27 mouse cellular contexts compared by ENCODE assay signal in genomic region chr16:20528779-20529178, GRCm38 (mm10). TPM values are rescaled to one million over a fixed set of nuclear protein-coding genes. Genes with fewer than 3 reads are reported as not detected.
DNase-seq lines count a peak whose midpoint lies in the region; ATAC-seq lines count a peak whose summit lies in the region.
"Had no signal": no experiment of that assay in that cellular context is flagged by ENCODE, and none has a peak within 500 bp of the region (broad histone marks: within the 10 kb centered on the region; RNA-seq: fewer than 3 reads in every experiment).

No protein-coding gene starts in this region.

- no peaks in the 10 kb centered on the region for H3K4me1 ChIP-seq in forebrain, embryonic 11.5 days (replicated peaks; ENCODE audit: control insufficient read depth, insufficient read depth, low read length)
- no peaks in the 10 kb centered on the region; the same call in 1 of the 2 replicates for H3K4me1 ChIP-seq in forebrain, embryonic 10.5 days
- peaks cover 11% of the 10 kb centered on the region for H3K4me1 ChIP-seq in forebrain, embryonic 15.5 days
- H3K4me1 ChIP-seq in liver, embryonic 13.5 days (replicated peaks): peaks cover 31% of the 10 kb centered on the region
- no peaks in the 10 kb centered on the region for H3K4me1 ChIP-seq in hindbrain, embryonic 11.5 days (replicated peaks; ENCODE audit: control insufficient read depth, insufficient read depth, low read length)
- H3K4me1 ChIP-seq: heart, embryonic 10.5 days; limb, embryonic 12.5 days; midbrain, embryonic 10.5 days; midbrain, embryonic 15.5 days; stomach, embryonic 15.5 days had no signal

- H3K9ac ChIP-seq in forebrain, embryonic 11.5 days (ENCODE audit: low read length): no peak overlapping the region
- H3K9ac ChIP-seq in forebrain, embryonic 15.5 days (replicated peaks): no peak overlapping the region
- H3K9ac ChIP-seq in liver, embryonic 13.5 days: peak overlapping the region; percentile 35
- no peak overlapping the region for H3K9ac ChIP-seq in hindbrain, embryonic 11.5 days (ENCODE audit: low read depth, low read length)
- H3K9ac ChIP-seq: hindbrain, embryonic 14.5 days; limb, embryonic 12.5 days; midbrain, embryonic 15.5 days; neural tube, embryonic 15.5 days; stomach, embryonic 15.5 days had no signal

- no peak for DNase-seq in forebrain, embryonic 11.5 days (ENCODE audit: low spot score)
- DNase-seq in forebrain, embryonic 10.5 days (ENCODE audit: extremely low spot score, low spot score): no peak
- peak; percentile 40 for DNase-seq in liver, embryonic 13.5 days
- DNase-seq in layer of hippocampus, adult 18-20 months (ENCODE audit: low spot score in 2 of 2): no peak
- no peak for DNase-seq in adrenal gland, postnatal 36 days
- DNase-seq in hindbrain, embryonic 11.5 days (ENCODE audit: low spot score): no peak
- DNase-seq: adrenal gland, postnatal 14 days; cerebellum, adult 18-20 months; gastrocnemius, postnatal 14 days; heart, postnatal 4 days; kidney, adult 11 months; kidney, postnatal 25 days; right cerebral cortex, postnatal 25 days; thymus, adult 18-20 months; thymus, postnatal 25 days had no signal

- H3K36me3 ChIP-seq in forebrain, embryonic 11.5 days (ENCODE audit: control insufficient read depth, insufficient read depth, low read length): peaks cover 32% of the 10 kb centered on the region
- peaks cover 98% of the 10 kb centered on the region for H3K36me3 ChIP-seq in forebrain, embryonic 10.5 days (replicated peaks)
- peaks cover 84% of the 10 kb centered on the region for H3K36me3 ChIP-seq in forebrain, embryonic 15.5 days
- H3K36me3 ChIP-seq in liver, embryonic 13.5 days: peaks cover 80% of the 10 kb centered on the region
- peaks cover 30% of the 10 kb centered on the region for H3K36me3 ChIP-seq in hindbrain, embryonic 11.5 days (ENCODE audit: control insufficient read depth, insufficient read depth, low read length)

- H3K27me3 ChIP-seq in forebrain, embryonic 11.5 days (ENCODE audit: control insufficient read depth, insufficient read depth, low read length): no peaks in the 10 kb centered on the region
- H3K27me3 ChIP-seq in forebrain, embryonic 10.5 days (ENCODE audit: poor library complexity, severe bottlenecking): no peaks in the 10 kb centered on the region
- H3K27me3 ChIP-seq in forebrain, embryonic 15.5 days: no peaks in the 10 kb centered on the region
- H3K27me3 ChIP-seq in liver, embryonic 13.5 days: no peaks in the 10 kb centered on the region
- H3K27me3 ChIP-seq in hindbrain, embryonic 11.5 days (ENCODE audit: control insufficient read depth, insufficient read depth, low read length): no peaks in the 10 kb centered on the region
- H3K27me3 ChIP-seq: CH12.LX; limb, embryonic 12.5 days; midbrain, embryonic 15.5 days; neural tube, embryonic 15.5 days; stomach, embryonic 15.5 days had no signal

- no peak for ATAC-seq in forebrain, embryonic 11.5 days (replicated peaks; ENCODE audit: low FRiP score)
- no peak for ATAC-seq in forebrain, embryonic 15.5 days (replicated peaks)
- ATAC-seq in liver, embryonic 13.5 days (ENCODE audit: low read depth): peak; percentile 86
- ATAC-seq in megakaryocyte progenitor cell, adult 5-6 weeks (replicated peaks; ENCODE audit: poor library complexity): peak; percentile 73
- ATAC-seq in hindbrain, embryonic 11.5 days (ENCODE audit: low FRiP score): no peak
- ATAC-seq: midbrain, embryonic 15.5 days had no signal

- H3K4me3 ChIP-seq in forebrain, embryonic 11.5 days (ENCODE audit: low read depth, low read length): no peak overlapping the region
- no peak overlapping the region for H3K4me3 ChIP-seq in forebrain, embryonic 10.5 days
- no peak overlapping the region for H3K4me3 ChIP-seq in forebrain, embryonic 15.5 days
- no peak overlapping the region for H3K4me3 ChIP-seq in liver, embryonic 13.5 days (replicated peaks)
- H3K4me3 ChIP-seq in hindbrain, embryonic 11.5 days (ENCODE audit: low read depth, low read length): no peak overlapping the region
- H3K4me3 ChIP-seq: erythroblast, embryonic 14.5 days; heart, embryonic 10.5 days; limb, embryonic 12.5 days; midbrain, embryonic 10.5 days; midbrain, embryonic 15.5 days; neural tube, embryonic 15.5 days; stomach, embryonic 15.5 days had no signal

- 0 out of 2 replicates have a peak overlapping the region, but pooled peaks have one; percentile 15 for H3K27ac ChIP-seq in forebrain, embryonic 11.5 days (ENCODE audit: low read depth, low read length)
- H3K27ac ChIP-seq in forebrain, embryonic 10.5 days: no peak overlapping the region
- peak overlapping the region; percentile 66 for H3K27ac ChIP-seq in forebrain, embryonic 15.5 days (replicated peaks)
- peak overlapping the region; percentile 72 for H3K27ac ChIP-seq in liver, embryonic 13.5 days
- no peak overlapping the region for H3K27ac ChIP-seq in hindbrain, embryonic 11.5 days (ENCODE audit: low read depth, low read length)
- H3K27ac ChIP-seq: heart, embryonic 10.5 days; hindbrain, embryonic 14.5 days; limb, embryonic 12.5 days; macrophage; midbrain, embryonic 10.5 days; midbrain, embryonic 15.5 days; neural tube, embryonic 15.5 days; stomach, embryonic 15.5 days had no signal

- no peaks in the 10 kb centered on the region for H3K9me3 ChIP-seq in forebrain, embryonic 11.5 days (ENCODE audit: control insufficient read depth, low read length)
- no peaks in the 10 kb centered on the region for H3K9me3 ChIP-seq in forebrain, embryonic 10.5 days
- no peaks in the 10 kb centered on the region for H3K9me3 ChIP-seq in forebrain, embryonic 15.5 days
- no peaks in the 10 kb centered on the region for H3K9me3 ChIP-seq in liver, embryonic 13.5 days (replicated peaks)
- H3K9me3 ChIP-seq in hindbrain, embryonic 11.5 days (ENCODE audit: control insufficient read depth, low read length): no peaks in the 10 kb centered on the region
- H3K9me3 ChIP-seq: heart, embryonic 10.5 days; limb, embryonic 12.5 days; midbrain, embryonic 10.5 days; midbrain, embryonic 15.5 days; neural tube, embryonic 15.5 days; stomach, embryonic 15.5 days had no signal

- H3K4me2 ChIP-seq in forebrain, embryonic 11.5 days (ENCODE audit: low read depth, low read length, severe bottlenecking): no peak overlapping the region
- no peak overlapping the region for H3K4me2 ChIP-seq in forebrain, embryonic 15.5 days (replicated peaks)
- H3K4me2 ChIP-seq in liver, embryonic 13.5 days: peak overlapping the region; percentile 26
- H3K4me2 ChIP-seq in hindbrain, embryonic 11.5 days (replicated peaks; ENCODE audit: low read depth, low read length): no peak overlapping the region
- H3K4me2 ChIP-seq: hindbrain, embryonic 14.5 days; limb, embryonic 12.5 days; midbrain, embryonic 15.5 days; neural tube, embryonic 15.5 days; stomach, embryonic 15.5 days had no signal

- WGBS in forebrain, embryonic 11.5 days: 91% methylated on average over 5 of the region's 5 CpGs
- 91% methylated on average over 5 of the region's 5 CpGs for WGBS in forebrain, embryonic 10.5 days
- 74% methylated on average over 5 of the region's 5 CpGs for WGBS in forebrain, embryonic 15.5 days
- WGBS in liver, embryonic 13.5 days (ENCODE audit: insufficient replicate concordance): 55% methylated on average over 5 of the region's 5 CpGs
- WGBS in hindbrain, embryonic 11.5 days: 93% methylated on average over 5 of the region's 5 CpGs

RNA-seq across cellular contexts. Expression of gene Ap2m1, which starts 6.5 kb away (rescaled TPM):
- polyA plus RNA-seq in forebrain, embryonic 11.5 days (2014; fragmentation: Nextera tagmentation; extraction: Ambion mirVana): 797 and 824 TPM in 2 replicates
- polyA plus RNA-seq in forebrain, embryonic 10.5 days (2016; fragmentation: Nextera tagmentation; extraction: Ambion mirVana): 628 and 638 TPM in 2 replicates
- polyA plus RNA-seq in forebrain, embryonic 15.5 days (2015; fragmentation: Nextera tagmentation; extraction: Ambion mirVana): 1,124 and 1,145 TPM in 2 replicates
- 413 and 466 TPM in 2 replicates for polyA plus RNA-seq in liver, embryonic 13.5 days (2015; fragmentation: Nextera tagmentation; extraction: Ambion mirVana)
- total RNA-seq in megakaryocyte progenitor cell, adult 5-6 weeks (2015): 234 and 286 TPM in 2 replicates
- total RNA-seq in megakaryocyte progenitor cell, adult 5-6 weeks (2017): 143 and 149 TPM in 2 replicates
- 100 to 1,000 TPM; 702 to 704 TPM for total RNA-seq in layer of hippocampus, adult 18-20 months (2021)
- 100 to 1,000 TPM; 279 to 383 TPM for total RNA-seq in adrenal gland, postnatal 36 days (2021)
- 923 and 941 TPM in 2 replicates for polyA plus RNA-seq in hindbrain, embryonic 11.5 days (2014; fragmentation: Nextera tagmentation; extraction: Ambion mirVana)

RNA-seq across cellular contexts. Expression of gene Dvl3, which starts 12.0 kb away (rescaled TPM):
- 42.8 and 45.4 TPM in 2 replicates for polyA plus RNA-seq in forebrain, embryonic 11.5 days (2014; fragmentation: Nextera tagmentation; extraction: Ambion mirVana)
- 28.8 and 30.5 TPM in 2 replicates for polyA plus RNA-seq in forebrain, embryonic 10.5 days (2016; fragmentation: Nextera tagmentation; extraction: Ambion mirVana)
- polyA plus RNA-seq in forebrain, embryonic 15.5 days (2015; fragmentation: Nextera tagmentation; extraction: Ambion mirVana): 33.3 and 33.7 TPM in 2 replicates
- 3.7 and 4.8 TPM in 2 replicates for polyA plus RNA-seq in liver, embryonic 13.5 days (2015; fragmentation: Nextera tagmentation; extraction: Ambion mirVana)
- total RNA-seq in megakaryocyte progenitor cell, adult 5-6 weeks (2015): 23.5 and 26.7 TPM in 2 replicates
- 3.2 and 3.3 TPM in 2 replicates for total RNA-seq in megakaryocyte progenitor cell, adult 5-6 weeks (2017)
- total RNA-seq in layer of hippocampus, adult 18-20 months (2021): 10 to 100 TPM; 51.9 to 55.7 TPM
- 10 to 100 TPM; 40.7 to 45.2 TPM for total RNA-seq in adrenal gland, postnatal 36 days (2021)
- polyA plus RNA-seq in hindbrain, embryonic 11.5 days (2014; fragmentation: Nextera tagmentation; extraction: Ambion mirVana): 50.8 and 58.9 TPM in 2 replicates

RNA-seq across cellular contexts. Expression of gene Abcf3, which starts 19.6 kb away (rescaled TPM):
- polyA plus RNA-seq in forebrain, embryonic 11.5 days (2014; fragmentation: Nextera tagmentation; extraction: Ambion mirVana): 51.6 and 55.9 TPM in 2 replicates
- 58.3 and 62.6 TPM in 2 replicates for polyA plus RNA-seq in forebrain, embryonic 10.5 days (2016; fragmentation: Nextera tagmentation; extraction: Ambion mirVana)
- polyA plus RNA-seq in forebrain, embryonic 15.5 days (2015; fragmentation: Nextera tagmentation; extraction: Ambion mirVana): 74.0 and 74.5 TPM in 2 replicates
- 27.0 and 27.9 TPM in 2 replicates for polyA plus RNA-seq in liver, embryonic 13.5 days (2015; fragmentation: Nextera tagmentation; extraction: Ambion mirVana)
- 21.9 and 28.5 TPM in 2 replicates for total RNA-seq in megakaryocyte progenitor cell, adult 5-6 weeks (2015)
- total RNA-seq in megakaryocyte progenitor cell, adult 5-6 weeks (2017): 28.4 and 35.7 TPM in 2 replicates
- total RNA-seq in layer of hippocampus, adult 18-20 months (2021): 100 to 1,000 TPM; 100 TPM
- 10 to 100 TPM; 86.0 to 95.3 TPM for total RNA-seq in adrenal gland, postnatal 36 days (2021)
- 52.4 and 63.1 TPM in 2 replicates for polyA plus RNA-seq in hindbrain, embryonic 11.5 days (2014; fragmentation: Nextera tagmentation; extraction: Ambion mirVana)

RNA-seq across cellular contexts. Expression of gene Eif2b5, which starts 30.2 kb away (rescaled TPM):
- 135 and 138 TPM in 2 replicates for polyA plus RNA-seq in forebrain, embryonic 11.5 days (2014; fragmentation: Nextera tagmentation; extraction: Ambion mirVana)
- 158 and 160 TPM in 2 replicates for polyA plus RNA-seq in forebrain, embryonic 10.5 days (2016; fragmentation: Nextera tagmentation; extraction: Ambion mirVana)
- 96.8 and 98.9 TPM in 2 replicates for polyA plus RNA-seq in forebrain, embryonic 15.5 days (2015; fragmentation: Nextera tagmentation; extraction: Ambion mirVana)
- 71.1 and 75.5 TPM in 2 replicates for polyA plus RNA-seq in liver, embryonic 13.5 days (2015; fragmentation: Nextera tagmentation; extraction: Ambion mirVana)
- total RNA-seq in megakaryocyte progenitor cell, adult 5-6 weeks (2015): 58.4 and 64.7 TPM in 2 replicates
- 85.8 and 87.2 TPM in 2 replicates for total RNA-seq in megakaryocyte progenitor cell, adult 5-6 weeks (2017)
- total RNA-seq in layer of hippocampus, adult 18-20 months (2021): 10 to 100 TPM; 54.3 to 54.7 TPM
- total RNA-seq in adrenal gland, postnatal 36 days (2021): 10 to 100 TPM; 62.4 to 62.6 TPM
- polyA plus RNA-seq in hindbrain, embryonic 11.5 days (2014; fragmentation: Nextera tagmentation; extraction: Ambion mirVana): 132 and 139 TPM in 2 replicates

Comparison
In these comparisons a context has a peak if more than half of its experiments do, and no peak if none do; other contexts are left out.
1. H3K27ac ChIP-seq: peak in forebrain, embryonic 11.5 days (single experiment), forebrain, embryonic 15.5 days (single experiment) and liver, embryonic 13.5 days (single experiment); none in forebrain, embryonic 10.5 days (single experiment) and hindbrain, embryonic 11.5 days (single experiment).
2. ATAC-seq: peak in liver, embryonic 13.5 days (single experiment) and megakaryocyte progenitor cell, adult 5-6 weeks (single experiment); none in forebrain, embryonic 11.5 days (single experiment), forebrain, embryonic 15.5 days (single experiment) and hindbrain, embryonic 11.5 days (single experiment).